10 mouse cellular contexts compared by ENCODE assay signal in the genomic region with DNA sequence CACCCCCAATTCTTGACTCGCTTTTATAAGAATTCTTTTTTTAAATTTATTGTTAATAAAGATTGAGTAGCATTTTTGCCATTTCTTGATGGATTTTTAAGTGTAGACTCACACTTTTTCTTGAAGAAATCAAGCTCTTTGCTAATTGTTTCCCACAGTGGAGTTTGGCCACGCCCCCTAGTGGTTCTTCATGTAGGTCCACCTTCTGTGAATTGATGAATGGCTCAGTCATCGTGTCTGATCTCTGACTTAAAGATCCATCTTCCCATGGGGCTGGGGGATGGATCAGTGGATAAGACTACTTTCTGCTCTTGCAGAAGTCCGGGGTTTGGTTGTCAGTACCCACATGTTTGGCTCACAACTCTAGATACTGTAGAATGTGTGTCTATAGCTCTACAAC. TPM values are rescaled to one million over a fixed set of nuclear protein-coding genes. Genes with fewer than 3 reads are reported as not detected.
DNase-seq lines count a peak whose midpoint lies in the region; ATAC-seq and TF ChIP-seq lines count a peak whose summit lies in the region.
"Had no signal": no experiment of that assay in that cellular context is flagged by ENCODE, and none has a peak within 500 bp of the region (broad histone marks: within the 10 kb centered on the region; RNA-seq: fewer than 3 reads in every experiment).

No protein-coding gene starts in this region.

- 51% methylated on average over 4 of the region's 4 CpGs for WGBS in liver, postnatal 0 days (ENCODE audit: insufficient replicate concordance)
- 64% methylated on average over 4 of the region's 4 CpGs for WGBS in neural tube, embryonic 15.5 days

- TF ChIP-seq EP300 in liver, postnatal 0 days (IDR thresholded peaks at IDR 0.05; ENCODE audit: low read depth) = no peak

- H3K4me1 ChIP-seq in liver, postnatal 0 days (ENCODE audit: insufficient read depth) = peaks cover 8% of the 10 kb centered on the region; the same call in 1 of the 2 replicates
- H3K4me1 ChIP-seq in neural tube, embryonic 15.5 days = no peaks in the 10 kb centered on the region
- H3K4me1 ChIP-seq: stomach, embryonic 15.5 days had no signal

- peaks cover 32% of the 10 kb centered on the region for H3K36me3 ChIP-seq in liver, postnatal 0 days (replicated peaks; ENCODE audit: insufficient read depth, low read length)
- H3K36me3 ChIP-seq in neural tube, embryonic 15.5 days = peaks cover 32% of the 10 kb centered on the region

- H3K27ac ChIP-seq in liver, postnatal 0 days (ENCODE audit: low read depth) = no peak overlapping the region
- no peak overlapping the region for H3K27ac ChIP-seq in neural tube, embryonic 15.5 days (replicated peaks)
- H3K27ac ChIP-seq: liver, embryonic 15.5 days; stomach, embryonic 15.5 days had no signal

- no peak overlapping the region for H3K9ac ChIP-seq in liver, postnatal 0 days (replicated peaks)
- H3K9ac ChIP-seq in neural tube, embryonic 15.5 days (replicated peaks) = no peak overlapping the region
- H3K9ac ChIP-seq: liver, embryonic 15.5 days; stomach, embryonic 15.5 days had no signal

- DNase-seq in adrenal gland, postnatal 14 days = peak; percentile 60
- no peak for DNase-seq in adrenal gland, adult 18-20 months (ENCODE audit: low spot score in 2 of 2)
- DNase-seq in kidney, adult 9 months = peak; percentile 52
- no peak for DNase-seq in kidney, adult 11 months
- peak; percentile 42 for DNase-seq in liver, postnatal 0 days

- no peaks in the 10 kb centered on the region for H3K9me3 ChIP-seq in liver, postnatal 0 days (ENCODE audit: low read length)
- H3K9me3 ChIP-seq in neural tube, embryonic 15.5 days (replicated peaks) = no peaks in the 10 kb centered on the region
- H3K9me3 ChIP-seq: liver, embryonic 15.5 days; stomach, embryonic 15.5 days had no signal

- H3K4me2 ChIP-seq in liver, postnatal 0 days (ENCODE audit: low read depth, low read length) = no peak overlapping the region
- H3K4me2 ChIP-seq in neural tube, embryonic 15.5 days = no peak overlapping the region
- H3K4me2 ChIP-seq: liver, embryonic 15.5 days; stomach, embryonic 15.5 days had no signal

- ATAC-seq in activated CD4-positive, CD25-positive, alpha-beta regulatory T cell, adult 4 months = peak; percentile 74
- ATAC-seq in liver, postnatal 0 days = no peak
- ATAC-seq in neural tube, embryonic 15.5 days (ENCODE audit: low FRiP score) = no peak
- no peak for ATAC-seq in monocyte, adult 5-6 weeks (replicated peaks; ENCODE audit: insufficient number of reproducible peaks, low FRiP score, low TSS enrichment, poor library complexity, severe bottlenecking)

- H3K27me3 ChIP-seq in liver, postnatal 0 days (ENCODE audit: insufficient read depth, low read length) = no peaks in the 10 kb centered on the region
- H3K27me3 ChIP-seq in neural tube, embryonic 15.5 days (replicated peaks) = no peaks in the 10 kb centered on the region
- H3K27me3 ChIP-seq: liver, embryonic 15.5 days; stomach, embryonic 15.5 days had no signal

- no peak overlapping the region for H3K4me3 ChIP-seq in liver, postnatal 0 days (ENCODE audit: low read depth, low read length)
- H3K4me3 ChIP-seq in neural tube, embryonic 15.5 days (replicated peaks) = no peak overlapping the region
- H3K4me3 ChIP-seq: liver, embryonic 15.5 days; stomach, embryonic 15.5 days had no signal

- TF ChIP-seq CTCF in liver, postnatal 0 days (IDR thresholded peaks at IDR 0.05; ENCODE audit: low read depth) = peak; percentile 79

RNA-seq across cellular contexts. Expression of a gene that starts 43.5 kb away (rescaled TPM):
- 17.1 and 20.6 TPM in 2 replicates for total RNA-seq in adrenal gland, postnatal 14 days (2021)
- 10 to 100 TPM; 17.6 to 24.1 TPM for total RNA-seq in adrenal gland, adult 18-20 months (2021)
- polyA plus RNA-seq in activated CD4-positive, CD25-positive, alpha-beta regulatory T cell, adult 4 months (2017; shearing (Covaris generic)) = 10 to 100 TPM; 21.0 to 21.2 TPM
- 3.9 and 4.0 TPM in 2 replicates for polyA plus RNA-seq in liver, postnatal 0 days (2015; fragmentation: Nextera tagmentation; extraction: Ambion mirVana)
- 6.5 and 9.6 TPM in 2 replicates for polyA plus RNA-seq in neural tube, embryonic 15.5 days (2015; fragmentation: Nextera tagmentation; extraction: Ambion mirVana)
- 34.1 to 46.7 TPM (median 39.5 TPM) in 3 replicates for total RNA-seq in monocyte, adult 5-6 weeks (2017)

Comparison
In these comparisons a context has a peak if more than half of its experiments do, and no peak if none do; other contexts are left out.
1. DNase-seq: peak in adrenal gland, postnatal 14 days (single experiment), kidney, adult 9 months (single experiment) and liver, postnatal 0 days (single experiment); none in adrenal gland, adult 18-20 months (0 of 2) and kidney, adult 11 months (single experiment).